Mouse (Mus musculus): ENCODE data around the gene Epb41l5. TPM values are rescaled to one million over a fixed set of nuclear protein-coding genes. Genes with fewer than 3 reads are reported as not detected.

Epb41l5 gene
- total RNA-seq, 2 experiments from 2014 or later: 6.0 to 8.0 TPM

- intact Hi-C loops (cut with DNase I): no loop called here
- no peak for DNase-seq (ENCODE audit: low spot score in 2 of 2)
These were observed 107.8 kb downstream of the Epb41l5 start for GRCm38 (mm10) chr1:119540836-119541557.

DNA sequence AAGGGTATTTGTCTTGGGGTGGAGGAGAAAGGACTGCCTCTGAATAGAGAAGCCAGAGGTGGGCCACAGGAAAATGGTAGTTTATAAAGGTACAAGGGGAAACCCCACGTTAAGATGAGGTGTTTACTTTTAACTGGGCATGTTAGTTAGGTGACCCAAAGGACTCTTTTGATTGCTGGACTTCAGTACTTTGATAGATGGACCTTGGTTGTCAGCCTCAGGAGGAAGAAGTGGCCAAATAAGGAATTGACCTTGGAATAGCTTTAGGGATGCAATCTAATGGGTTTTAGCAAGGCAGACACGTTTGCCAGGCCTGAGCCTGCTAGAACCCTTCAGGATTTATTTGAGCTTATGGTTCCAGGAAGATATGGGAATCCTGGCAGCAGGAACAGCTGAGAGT, 109.5 kb downstream of the Epb41l5 start:
- intact Hi-C loops (cut with DNase I): no loop called here
- DNase-seq (ENCODE audit: low spot score in 2 of 2): no peak

DNA sequence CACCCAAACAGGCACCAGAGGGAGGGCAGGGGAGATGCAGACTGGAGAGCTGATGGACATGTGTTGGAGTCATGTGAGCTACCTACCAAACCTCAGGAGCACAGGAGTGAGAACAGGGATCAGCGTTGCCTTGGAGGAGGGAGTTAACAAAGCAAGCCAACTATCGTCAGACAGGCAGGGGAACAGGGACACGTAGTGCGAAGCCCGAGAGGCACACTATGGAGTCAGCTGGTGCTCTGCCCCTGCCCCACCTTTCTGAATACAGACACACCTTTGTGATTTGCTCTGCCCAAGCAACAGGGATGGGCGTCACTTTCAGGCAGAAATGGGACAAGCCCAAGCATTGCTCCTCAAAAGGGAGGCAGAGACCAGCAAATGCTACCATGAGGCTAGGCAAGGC, 111.1 kb downstream of the Epb41l5 start:
- intact Hi-C loops (cut with DNase I): no loop called here
- no peak for DNase-seq (ENCODE audit: low spot score in 2 of 2)

- DNase-seq (ENCODE audit: low spot score in 2 of 2): no peak
- intact Hi-C loops (cut with DNase I): no loop called here
These were observed 112.7 kb downstream of the Epb41l5 start for GRCm38 (mm10) chr1:119536122-119536521.

GRCm38 (mm10) chr1:119534341-119534740, 114.5 kb downstream of the Epb41l5 start:
- intact Hi-C loops (cut with DNase I): no loop called here
- DNase-seq (ENCODE audit: low spot score in 2 of 2): no peak

DNA sequence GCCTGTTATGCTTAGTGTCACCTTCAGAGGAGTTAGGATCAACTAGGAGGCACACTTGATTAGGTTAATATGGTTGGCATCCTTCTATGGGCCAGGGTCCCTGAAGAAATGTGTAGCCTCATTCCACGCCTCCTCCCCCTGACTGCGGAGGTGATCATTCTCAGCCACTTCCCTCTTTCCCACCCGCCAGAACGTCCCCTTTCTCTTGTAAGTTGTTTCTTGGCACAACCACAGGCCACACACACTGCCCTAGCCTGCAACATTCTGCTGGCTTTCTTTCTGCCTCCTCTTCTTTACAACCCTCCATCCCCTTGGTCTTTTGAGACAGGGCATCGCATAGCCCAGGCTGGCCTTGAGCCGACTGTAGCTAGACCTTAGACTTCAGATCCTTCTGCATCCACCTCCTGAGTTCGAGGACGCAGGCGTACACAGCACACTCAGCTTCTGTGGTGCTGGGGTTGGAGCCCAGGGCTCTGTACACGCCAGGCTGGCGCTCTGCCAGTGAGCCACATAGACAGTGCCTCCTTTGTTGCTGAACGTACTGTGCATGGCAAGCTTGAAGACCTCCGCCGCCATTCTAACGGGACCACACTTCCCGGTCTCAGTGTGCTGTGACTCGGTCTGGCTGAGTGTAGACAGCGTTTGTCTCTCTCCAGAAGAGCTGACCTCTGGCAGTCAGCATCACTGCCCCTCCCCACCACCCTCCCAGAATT, 115.6 kb downstream of the Epb41l5 start:
- DNase-seq (ENCODE audit: low spot score in 2 of 2): peak in 1 of 2 experiments; percentile 9
- intact Hi-C loops (cut with DNase I): no loop called here

DNA sequence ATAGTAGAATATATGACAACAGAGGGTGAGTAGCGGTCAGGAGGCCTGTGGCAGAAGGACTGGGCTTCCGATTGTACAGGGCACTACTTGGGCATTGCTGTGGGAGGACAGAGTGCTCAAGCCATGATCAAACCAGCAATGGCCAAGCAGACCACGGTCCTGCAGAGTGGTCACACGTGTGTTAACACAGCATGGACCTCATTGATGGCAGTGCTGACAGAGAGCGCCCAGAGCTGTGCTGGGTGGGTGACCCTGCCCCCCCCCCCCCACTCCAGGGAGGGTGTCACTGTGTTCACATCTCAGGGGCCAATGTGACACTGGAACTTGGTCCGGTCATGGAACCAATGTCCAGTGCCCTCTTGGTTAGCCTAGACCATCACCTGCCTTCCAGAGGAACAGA, 116.6 kb downstream of the Epb41l5 start:
- intact Hi-C loops (cut with DNase I): no loop called here
- no peak for DNase-seq (ENCODE audit: low spot score in 2 of 2)

- no peak for DNase-seq (ENCODE audit: low spot score in 2 of 2)
These were observed 117.9 kb downstream of the Epb41l5 start for GRCm38 (mm10) chr1:119530941-119531340.

GRCm38 (mm10) chr1:119525689-119526591, 122.9 kb downstream of the Epb41l5 start, which contains the start of gene Tmem185b:
TSS of gene Tmem185b (plus strand) at chr1:119526160.
- intact Hi-C loops (cut with DNase I): no loop called here
- DNase-seq (ENCODE audit: low spot score in 2 of 2): peak; percentile 85 to 88

More at GRCm38 (mm10) chr1:119530941-119531340, 117.9 kb downstream of the Epb41l5 start:
- intact Hi-C loops (cut with DNase I): no loop called here

- DNase-seq (ENCODE audit: low spot score in 2 of 2): no peak
- intact Hi-C loops (cut with DNase I): no loop called here
These were observed 123.8 kb downstream of the Epb41l5 start for GRCm38 (mm10) chr1:119525004-119525444.

DNA sequence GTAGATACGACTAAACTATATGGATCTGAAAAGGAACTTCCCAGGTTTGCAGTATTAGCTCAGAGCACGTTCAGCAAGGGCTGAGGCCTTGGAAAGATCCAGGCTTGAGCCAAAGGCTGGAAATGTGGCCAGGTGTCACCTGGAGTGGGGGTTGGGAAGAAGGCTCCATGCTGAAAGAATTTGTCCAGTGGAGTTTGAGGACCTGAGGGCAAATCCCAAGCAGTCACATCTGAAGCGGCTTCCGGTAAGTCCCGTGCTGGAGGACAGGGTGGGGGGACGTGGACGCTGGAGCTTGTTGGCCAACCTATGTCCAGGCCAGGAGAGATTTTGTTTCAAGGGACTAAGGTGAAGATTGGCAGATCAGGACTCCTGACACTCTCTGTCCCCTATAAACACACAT, 125.0 kb downstream of the Epb41l5 start:
- no peak for DNase-seq (ENCODE audit: low spot score in 2 of 2)
- intact Hi-C loops (cut with DNase I): no loop called here

GRCm38 (mm10) chr1:119523369-119523768, 125.4 kb downstream of the Epb41l5 start:
- DNase-seq (ENCODE audit: low spot score in 2 of 2): no peak
- intact Hi-C loops (cut with DNase I): no loop called here

- DNase-seq (ENCODE audit: low spot score in 2 of 2): no peak
- intact Hi-C loops (cut with DNase I): no loop called here
These were observed 126.1 kb downstream of the Epb41l5 start for GRCm38 (mm10) chr1:119522726-119523125.

DNA sequence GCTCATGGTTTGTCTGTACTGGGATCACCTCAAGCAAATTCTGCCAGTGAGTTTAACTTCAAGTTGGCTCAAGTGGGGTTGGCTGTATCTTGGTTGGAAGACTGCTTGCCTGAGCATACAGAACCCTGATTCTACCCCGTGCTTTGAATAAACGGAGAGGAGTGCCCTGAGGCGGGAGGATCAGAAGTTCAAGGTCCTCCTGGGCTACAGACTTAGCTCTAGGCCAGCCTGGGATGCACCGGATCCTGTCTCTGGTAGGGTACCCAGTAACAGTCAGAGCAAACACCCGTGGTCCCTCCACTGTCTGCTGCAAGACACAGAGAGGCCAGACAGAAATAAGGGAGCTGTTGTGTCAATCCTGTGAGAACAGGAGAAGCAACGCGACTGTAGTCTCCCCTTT, 127.1 kb downstream of the Epb41l5 start:
- intact Hi-C loops (cut with DNase I): no loop called here
- no peak for DNase-seq (ENCODE audit: low spot score in 2 of 2)

DNA sequence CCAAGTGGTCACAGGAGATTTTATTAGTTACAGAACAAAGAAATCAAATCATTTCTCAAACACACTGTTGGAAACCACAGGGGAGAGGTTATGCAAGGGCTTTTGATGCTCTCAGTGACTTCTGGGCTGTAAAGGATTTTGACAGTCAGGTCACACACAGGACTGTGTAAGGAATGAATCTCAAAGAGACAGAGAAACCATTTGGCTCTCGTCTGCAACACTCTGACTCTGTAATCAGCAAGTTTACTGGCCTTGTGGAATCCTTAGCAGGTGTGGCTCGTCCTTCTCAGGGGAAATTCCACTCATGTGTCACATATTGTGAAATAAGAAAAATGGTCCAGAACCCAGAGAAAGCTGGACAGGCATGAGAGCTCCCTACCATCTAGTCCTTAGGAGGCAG, 127.8 kb downstream of the Epb41l5 start:
- DNase-seq (ENCODE audit: low spot score in 2 of 2): no peak
- intact Hi-C loops (cut with DNase I): no loop called here

GRCm38 (mm10) chr1:119519286-119519685, 129.5 kb downstream of the Epb41l5 start:
- DNase-seq (ENCODE audit: low spot score in 2 of 2): no peak
- intact Hi-C loops (cut with DNase I): no loop called here

GRCm38 (mm10) chr1:119518786-119519185, 130.0 kb downstream of the Epb41l5 start:
- no peak for DNase-seq (ENCODE audit: low spot score in 2 of 2)
- intact Hi-C loops (cut with DNase I): no loop called here

- intact Hi-C loops (cut with DNase I): no loop called here
- no peak for DNase-seq (ENCODE audit: low spot score in 2 of 2)
These were observed 130.7 kb downstream of the Epb41l5 start for GRCm38 (mm10) chr1:119518060-119518459.

DNA sequence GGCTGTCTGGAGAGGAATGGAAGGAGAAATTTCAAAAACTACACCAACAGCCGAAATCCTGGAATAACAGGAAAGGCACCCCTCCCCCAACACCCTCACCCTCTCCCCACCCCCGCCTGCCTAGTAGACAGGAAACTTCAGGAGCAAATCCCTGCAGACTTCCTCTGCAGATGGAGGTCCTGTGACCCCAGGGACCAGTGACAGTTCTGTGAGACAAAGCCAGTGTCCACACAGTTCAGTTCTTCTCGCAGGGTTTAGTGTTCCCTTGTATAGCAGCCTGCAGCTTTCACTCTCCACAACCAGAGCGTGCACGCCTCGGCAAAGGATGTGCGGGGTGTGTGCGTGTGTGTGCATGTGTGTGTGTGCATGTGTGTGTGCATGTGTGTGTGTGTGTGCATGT, 137.9 kb downstream of the Epb41l5 start:
- no peak for DNase-seq (ENCODE audit: low spot score in 2 of 2)
- intact Hi-C loops (cut with DNase I): no loop called here

- no peak for DNase-seq (ENCODE audit: low spot score in 2 of 2)
- intact Hi-C loops (cut with DNase I): no loop called here
These were observed 138.4 kb downstream of the Epb41l5 start for GRCm38 (mm10) chr1:119510409-119510808.

Measured in left cerebral cortex, postnatal 25 days (tissue).